ENCODE assay signal across 26 mouse cellular contexts in the genomic region with DNA sequence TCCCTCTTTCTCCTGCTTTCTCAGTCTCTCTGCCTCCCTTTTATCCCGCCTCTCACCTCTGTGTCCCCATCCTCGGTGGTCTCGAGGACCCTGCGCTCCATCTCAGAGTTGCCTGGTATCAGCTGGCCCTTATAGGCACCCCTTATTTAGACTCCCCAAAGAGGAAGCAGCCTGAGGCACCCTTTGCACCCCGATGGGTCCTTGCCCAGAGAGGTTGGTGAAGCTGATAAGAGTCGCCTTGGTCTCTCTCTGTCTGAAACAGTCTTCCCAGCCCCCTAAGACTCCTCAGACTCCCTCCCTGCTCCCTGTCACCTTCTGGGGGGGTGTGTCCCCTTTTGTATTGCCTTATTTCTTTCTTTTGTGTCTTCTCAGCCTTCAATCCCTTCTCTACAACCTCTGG. TPM values are rescaled to one million over a fixed set of nuclear protein-coding genes. Genes with fewer than 3 reads are reported as not detected.
DNase-seq lines count a peak whose midpoint lies in the region; ATAC-seq and TF ChIP-seq lines count a peak whose summit lies in the region.
"Had no signal": no experiment of that assay in that cellular context is flagged by ENCODE, and none has a peak within 500 bp of the region (broad histone marks: within the 10 kb centered on the region; RNA-seq: fewer than 3 reads in every experiment).

A gene (minus strand): TSS at position 101 of the 400 bp plus-strand sequence.

- peak; percentile 48 for DNase-seq in forebrain, embryonic 11.5 days (ENCODE audit: low spot score)
- DNase-seq in forebrain, postnatal 0 days = no peak
- DNase-seq in lung, postnatal 4 days = no peak
- no peak for DNase-seq in heart, embryonic 10.5 days (ENCODE audit: low spot score)
- no peak for DNase-seq in heart, postnatal 14 days
- DNase-seq in MN1 (ENCODE audit: low spot score) = no peak
- no peak for DNase-seq in T-cell, adult 2 months (ENCODE audit: low spot score)
- DNase-seq: adrenal gland, postnatal 25 days; cerebellum, adult 11-12 months; cerebellum, postnatal 25 days; kidney, adult 9 months; kidney, postnatal 25 days; left cerebral cortex, postnatal 4 days; liver; liver, postnatal 0 days; retina, postnatal 1 day; thymus, adult 2 months had no signal

- intact Hi-C loops in heart, postnatal 14 days (cut with DNase I) = no loop called here

- ATAC-seq in forebrain, embryonic 11.5 days (replicated peaks; ENCODE audit: low FRiP score) = no peak
- no peak for ATAC-seq in forebrain, postnatal 0 days
- no peak for ATAC-seq in lung, embryonic 15.5 days (ENCODE audit: borderline replicate concordance, extremely low read depth, low FRiP score, low TSS enrichment)
- ATAC-seq: CD4-positive, CD25-positive, alpha-beta regulatory T cell, adult 4 months; liver, postnatal 0 days had no signal

- H3K36me3 ChIP-seq in forebrain, embryonic 11.5 days (ENCODE audit: control insufficient read depth, insufficient read depth, low read length) = no peaks in the 10 kb centered on the region
- H3K36me3 ChIP-seq in forebrain, postnatal 0 days (ENCODE audit: insufficient read depth) = no peaks in the 10 kb centered on the region
- H3K36me3 ChIP-seq in lung, embryonic 15.5 days = no peaks in the 10 kb centered on the region
- H3K36me3 ChIP-seq in heart, embryonic 10.5 days = no peaks in the 10 kb centered on the region
- H3K36me3 ChIP-seq: embryonic facial prominence, embryonic 15.5 days; forebrain, embryonic 12.5 days; intestine, embryonic 15.5 days had no signal

- H3K9ac ChIP-seq in forebrain, embryonic 11.5 days (ENCODE audit: low read length) = peak within 1 kb of the TSS; percentile 2; the same call in 1 of the 2 replicates
- H3K9ac ChIP-seq in forebrain, postnatal 0 days = no peak within 1 kb of the TSS
- H3K9ac ChIP-seq in lung, embryonic 15.5 days = no peak within 1 kb of the TSS
- H3K9ac ChIP-seq: embryonic facial prominence, embryonic 15.5 days; forebrain, embryonic 12.5 days; hindbrain, embryonic 14.5 days; intestine, embryonic 15.5 days; liver, postnatal 0 days had no signal

- no peak within 1 kb of the TSS for H3K4me3 ChIP-seq in forebrain, embryonic 11.5 days (ENCODE audit: low read depth, low read length)
- H3K4me3 ChIP-seq in forebrain, postnatal 0 days (ENCODE audit: low read depth, low read length) = no peak within 1 kb of the TSS
- no peak within 1 kb of the TSS for H3K4me3 ChIP-seq in lung, embryonic 15.5 days
- no peak within 1 kb of the TSS; the same call in 1 of the 2 replicates for H3K4me3 ChIP-seq in heart, embryonic 10.5 days
- H3K4me3 ChIP-seq: embryonic facial prominence, embryonic 15.5 days; forebrain, embryonic 12.5 days; intestine, embryonic 15.5 days; megakaryocyte, embryonic 14.5 days had no signal

- no peak within 1 kb of the TSS for H3K4me2 ChIP-seq in forebrain, embryonic 11.5 days (ENCODE audit: low read depth, low read length, severe bottlenecking)
- H3K4me2 ChIP-seq in forebrain, postnatal 0 days (ENCODE audit: low read depth) = no peak within 1 kb of the TSS
- no peak within 1 kb of the TSS for H3K4me2 ChIP-seq in lung, embryonic 15.5 days
- H3K4me2 ChIP-seq: embryonic facial prominence, embryonic 15.5 days; forebrain, embryonic 12.5 days; hindbrain, embryonic 14.5 days; intestine, embryonic 15.5 days had no signal

- WGBS in forebrain, embryonic 11.5 days = 31% methylated on average over 6 of the region's 6 CpGs
- WGBS in forebrain, postnatal 0 days = 34% methylated on average over 6 of the region's 6 CpGs
- WGBS in lung, embryonic 15.5 days = 42% methylated on average over 6 of the region's 6 CpGs
- WGBS in heart, embryonic 10.5 days = 34% methylated on average over 6 of the region's 6 CpGs

- H3K4me1 ChIP-seq in forebrain, embryonic 11.5 days (replicated peaks; ENCODE audit: control insufficient read depth, insufficient read depth, low read length) = no peaks in the 10 kb centered on the region
- no peaks in the 10 kb centered on the region for H3K4me1 ChIP-seq in forebrain, postnatal 0 days (ENCODE audit: insufficient read depth)
- H3K4me1 ChIP-seq in lung, embryonic 15.5 days = peaks cover 14% of the 10 kb centered on the region; the same call in 1 of the 2 replicates
- H3K4me1 ChIP-seq in heart, embryonic 10.5 days = peaks cover 14% of the 10 kb centered on the region
- H3K4me1 ChIP-seq: embryonic facial prominence, embryonic 15.5 days; forebrain, embryonic 12.5 days; intestine, embryonic 15.5 days had no signal

- no peak for TF ChIP-seq CTCF in forebrain, postnatal 0 days (IDR thresholded peaks at IDR 0.05; ENCODE audit: low read depth)

- H3K27ac ChIP-seq in forebrain, embryonic 11.5 days (ENCODE audit: low read depth, low read length) = no peak within 1 kb of the TSS
- H3K27ac ChIP-seq in forebrain, postnatal 0 days (ENCODE audit: low read depth, low read length) = no peak within 1 kb of the TSS
- peak within 1 kb of the TSS; percentile 74 for H3K27ac ChIP-seq in lung, embryonic 15.5 days
- peak within 1 kb of the TSS; percentile 67 for H3K27ac ChIP-seq in heart, embryonic 10.5 days
- H3K27ac ChIP-seq: embryonic facial prominence, embryonic 15.5 days; forebrain, embryonic 12.5 days; hindbrain, embryonic 14.5 days; intestine, embryonic 15.5 days had no signal

- no peaks in the 10 kb centered on the region for H3K9me3 ChIP-seq in forebrain, embryonic 11.5 days (ENCODE audit: control insufficient read depth, low read length)
- no peaks in the 10 kb centered on the region for H3K9me3 ChIP-seq in forebrain, postnatal 0 days (ENCODE audit: low read length)
- no peaks in the 10 kb centered on the region for H3K9me3 ChIP-seq in lung, embryonic 15.5 days
- no peaks in the 10 kb centered on the region for H3K9me3 ChIP-seq in heart, embryonic 10.5 days
- H3K9me3 ChIP-seq: embryonic facial prominence, embryonic 15.5 days; forebrain, embryonic 12.5 days; intestine, embryonic 15.5 days; megakaryocyte, embryonic 14.5 days had no signal

- no peaks in the 10 kb centered on the region for H3K27me3 ChIP-seq in forebrain, embryonic 11.5 days (ENCODE audit: control insufficient read depth, insufficient read depth, low read length)
- H3K27me3 ChIP-seq in forebrain, postnatal 0 days (ENCODE audit: insufficient read depth, low read length) = no peaks in the 10 kb centered on the region
- no peaks in the 10 kb centered on the region for H3K27me3 ChIP-seq in lung, embryonic 15.5 days
- H3K27me3 ChIP-seq in heart, embryonic 10.5 days (ENCODE audit: insufficient read depth, poor library complexity, severe bottlenecking) = peaks cover 14% of the 10 kb centered on the region; the same call in 1 of the 2 replicates
- H3K27me3 ChIP-seq: embryonic facial prominence, embryonic 15.5 days; forebrain, embryonic 12.5 days; intestine, embryonic 15.5 days had no signal

RNA-seq across cellular contexts. Expression of the gene that starts here (rescaled TPM):
- polyA plus RNA-seq in forebrain, embryonic 11.5 days (2014; fragmentation: Nextera tagmentation; extraction: Ambion mirVana) = 0.12 TPM in 1 of 2 replicates, not detected in the other
- total RNA-seq in forebrain, postnatal 0 days (2014; rRNA removed) = 0.23 and 0.76 TPM in 2 replicates
- 0.39 and 0.76 TPM in 2 replicates for polyA plus RNA-seq in forebrain, postnatal 0 days (2015; fragmentation: Nextera tagmentation; extraction: Ambion mirVana)
- 0.52 and 0.77 TPM in 2 replicates for polyA plus RNA-seq in lung, embryonic 15.5 days (2015; fragmentation: Nextera tagmentation; extraction: Ambion mirVana)
- polyA plus RNA-seq in heart, embryonic 10.5 days (2016; fragmentation: Nextera tagmentation; extraction: Ambion mirVana) = 0.39 and 0.43 TPM in 2 replicates
- 10 to 100 TPM; 14.9 to 37.3 TPM for total RNA-seq in heart, postnatal 14 days (2021)
- total RNA-seq: ES-E14 had no signal
- polyA plus RNA-seq: CD4-positive, CD25-positive, alpha-beta regulatory T cell, adult 4 months; forebrain, embryonic 12.5 days; intestine, embryonic 15.5 days; liver, postnatal 0 days; stomach, embryonic 16.5 days had no signal

Comparison
In these comparisons a context has a peak if more than half of its experiments do, and no peak if none do; other contexts are left out.
1. Peak in DNase-seq and H3K9ac ChIP-seq in forebrain, embryonic 11.5 days; RNA of the gene not detected or under 1 TPM.
2. H3K27ac ChIP-seq: peak in lung, embryonic 15.5 days (single experiment) and heart, embryonic 10.5 days (single experiment); none in forebrain, embryonic 11.5 days (single experiment) and forebrain, postnatal 0 days (single experiment).